Mouse (Mus musculus): ENCODE measurements around the gene Srsf3. TPM values are rescaled to one million over a fixed set of nuclear protein-coding genes. Genes with fewer than 3 reads are reported as not detected.
A peak's percentile ranks its signal among the peaks of the same experiment; 100 is the strongest.
"Not testable (repeated sequence)": the region's sequence is repeated elsewhere in the genome, so short reads cannot be mapped to it uniquely, and the experiment has no call there.

Gene Srsf3
- total RNA-seq, 4 experiments from 2014 or later = 117 to 141 (median 132) TPM

DNA sequence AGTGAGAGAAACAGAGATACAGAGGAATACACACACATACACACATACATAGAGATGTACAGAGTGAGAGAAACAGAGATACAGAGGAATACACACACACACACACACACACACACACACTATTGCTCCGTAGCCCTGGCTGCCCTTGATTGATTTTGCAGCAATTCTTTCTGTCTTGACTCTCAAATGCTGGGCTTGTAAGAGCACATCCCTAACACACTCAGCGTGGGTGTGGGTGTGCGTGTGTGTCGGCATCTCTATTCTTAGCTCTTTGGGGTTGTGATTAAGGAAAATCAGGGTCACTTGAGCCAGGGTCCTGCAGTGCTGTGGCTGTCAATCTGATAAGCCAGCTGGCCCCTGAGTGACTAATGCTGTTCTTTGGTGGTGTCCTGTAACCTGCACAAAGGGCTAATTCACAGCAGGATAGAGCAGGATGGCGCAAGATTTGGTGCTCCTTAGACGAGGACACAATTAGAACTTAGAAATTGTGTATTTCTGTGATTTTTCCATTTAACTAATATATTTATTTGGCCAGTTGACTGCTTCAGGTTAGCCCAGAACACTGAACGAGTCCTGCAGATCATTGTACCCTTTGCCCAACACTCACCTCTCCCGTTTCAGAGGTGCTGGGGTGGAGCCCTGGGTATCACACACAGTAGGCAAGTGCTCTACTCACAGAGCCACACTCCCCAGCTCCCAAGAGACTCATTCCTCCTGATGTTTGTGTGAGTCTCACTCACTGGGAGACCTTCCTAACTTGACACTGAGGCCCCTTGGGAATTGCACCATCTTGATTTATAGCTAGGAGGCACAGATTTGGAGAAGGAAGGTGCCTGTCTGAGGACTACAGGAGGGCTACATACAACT is 30.9 kb downstream of the Srsf3 start:
- no peak for DNase-seq (ENCODE audit: low spot score in 2 of 2)

DNA sequence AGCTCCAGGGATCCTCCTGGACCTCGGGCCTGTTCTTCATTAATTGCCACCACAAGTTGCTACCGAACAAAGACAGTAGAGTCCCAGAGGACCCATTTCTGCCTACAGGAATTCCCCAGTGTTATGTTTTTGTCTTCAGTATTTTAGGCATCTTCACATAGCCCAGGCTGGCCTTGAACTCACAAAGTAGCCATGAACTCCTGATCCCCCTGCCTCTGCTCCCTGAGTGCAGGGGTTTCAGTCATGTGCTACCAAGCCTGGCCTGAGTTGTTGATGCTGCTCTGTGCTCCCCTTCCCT is 31.5 kb downstream of the Srsf3 start:
- DNase-seq (ENCODE audit: low spot score in 2 of 2) = no peak

DNA sequence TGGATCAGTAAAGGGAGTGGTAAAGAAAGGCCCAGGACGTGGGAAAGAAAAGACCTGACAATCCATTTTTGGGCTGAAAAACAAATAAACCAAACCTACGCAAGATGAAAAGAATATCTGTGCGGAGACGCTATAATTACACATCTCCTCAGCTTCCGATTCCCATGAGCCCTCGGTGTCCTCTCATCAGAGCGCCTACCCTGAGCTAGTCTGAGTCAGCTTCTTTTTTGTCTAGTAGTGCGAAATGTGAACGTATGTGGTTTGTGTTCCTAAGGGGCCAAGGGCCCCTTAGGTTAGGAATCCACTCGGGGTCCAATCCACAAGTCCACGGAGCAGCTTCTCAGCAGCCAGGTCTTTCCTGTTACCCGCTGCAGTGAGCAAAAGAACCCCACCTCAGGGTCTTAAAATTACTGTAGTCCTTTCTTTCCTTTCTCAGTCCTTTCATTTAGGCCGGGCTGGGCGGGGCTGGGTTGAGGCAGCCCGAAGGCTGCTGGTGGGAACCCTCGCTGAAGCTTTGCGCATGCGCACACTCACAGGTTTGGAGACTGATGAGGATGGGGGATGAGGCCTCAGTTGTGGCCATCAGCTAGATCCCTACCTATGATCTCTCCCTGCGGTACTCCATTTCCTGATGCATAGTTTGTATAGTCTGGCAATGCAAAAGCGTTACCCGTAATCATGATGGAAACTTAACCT is 33.0 kb downstream of the Srsf3 start:
- no peak for DNase-seq (ENCODE audit: low spot score in 2 of 2)

DNA sequence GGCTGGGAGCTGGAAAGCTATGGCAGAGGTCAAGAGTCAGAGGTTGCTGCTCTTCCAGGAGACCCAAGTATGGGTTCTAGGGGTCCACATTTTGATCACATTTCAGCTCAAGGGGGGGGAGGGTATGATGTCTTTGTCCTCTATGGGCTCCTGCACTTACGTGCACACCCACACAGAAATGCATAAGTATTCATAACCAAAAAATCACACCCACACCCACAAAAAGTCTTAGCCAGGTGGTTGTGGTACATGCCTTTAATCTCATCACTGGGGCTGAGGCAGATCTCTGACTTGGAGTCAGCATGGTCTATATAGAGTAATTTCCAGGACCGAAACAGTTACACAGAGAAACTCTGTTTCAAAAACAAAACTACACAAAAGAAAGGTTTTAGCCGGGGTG is 33.5 kb downstream of the Srsf3 start:
- no peak for DNase-seq (ENCODE audit: low spot score in 2 of 2)

DNA sequence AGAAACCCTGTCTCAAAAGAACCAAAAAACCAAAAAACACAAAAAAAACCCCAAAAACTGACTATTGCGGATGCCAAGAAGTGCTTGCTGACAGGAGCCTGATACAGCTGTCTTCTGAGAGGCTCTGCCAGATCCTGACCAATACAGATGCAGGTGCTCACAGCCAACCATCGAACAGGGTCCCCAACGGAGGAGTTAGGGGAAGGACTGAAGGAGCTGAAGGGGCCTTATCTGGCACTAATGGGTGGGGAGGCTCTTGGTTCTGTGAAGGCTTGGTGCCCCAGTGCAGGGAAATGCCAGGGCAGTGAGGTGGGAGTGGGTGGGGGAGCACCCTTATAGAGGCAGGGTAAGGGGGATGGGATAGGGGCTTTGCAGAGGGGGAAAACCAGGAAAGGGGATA is 35.0 kb downstream of the Srsf3 start:
- not testable (repeated sequence) for DNase-seq (ENCODE audit: low spot score in 2 of 2)

DNA sequence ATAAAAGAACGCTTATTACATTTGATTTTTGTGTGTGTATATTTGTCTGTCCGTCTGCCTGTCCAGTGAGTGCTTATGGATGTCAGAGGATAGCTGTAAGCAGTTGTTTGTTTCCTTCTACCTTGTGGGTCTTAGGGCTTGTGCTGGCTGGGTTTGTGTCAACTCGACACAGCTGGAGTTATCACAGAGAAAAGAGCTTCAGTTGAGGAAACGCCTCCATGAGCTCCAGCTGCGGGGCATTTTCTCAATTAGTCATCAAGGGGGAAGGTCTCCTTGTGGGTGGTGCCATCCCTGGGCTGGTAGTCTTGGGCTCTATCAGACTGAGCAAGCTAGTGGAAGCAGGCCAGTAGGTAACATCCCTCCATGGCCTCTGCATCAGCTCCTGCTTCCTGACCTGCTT is 35.4 kb downstream of the Srsf3 start:
- no peak for DNase-seq (ENCODE audit: low spot score in 2 of 2)

DNA sequence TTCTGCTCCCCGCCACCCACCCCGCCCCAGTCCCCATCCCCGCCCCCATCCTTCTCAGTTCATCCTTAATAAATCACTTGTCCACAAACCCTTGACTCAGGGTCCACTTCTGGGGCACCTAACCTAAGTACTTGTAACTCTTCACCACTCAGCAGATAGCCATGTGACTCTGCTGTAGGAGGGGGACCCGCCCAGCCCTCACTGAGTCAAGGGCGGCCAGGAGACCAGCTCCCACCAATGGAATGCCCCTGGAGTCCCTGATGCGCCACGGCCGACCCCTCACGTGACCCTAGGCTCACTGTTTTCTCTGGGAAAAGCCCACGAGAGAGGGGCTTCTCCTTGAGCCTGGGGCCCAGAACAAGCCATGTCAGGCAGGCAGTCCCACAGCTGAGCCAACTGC is 36.6 kb downstream of the Srsf3 start:
- DNase-seq (ENCODE audit: low spot score in 2 of 2) = no peak

DNA sequence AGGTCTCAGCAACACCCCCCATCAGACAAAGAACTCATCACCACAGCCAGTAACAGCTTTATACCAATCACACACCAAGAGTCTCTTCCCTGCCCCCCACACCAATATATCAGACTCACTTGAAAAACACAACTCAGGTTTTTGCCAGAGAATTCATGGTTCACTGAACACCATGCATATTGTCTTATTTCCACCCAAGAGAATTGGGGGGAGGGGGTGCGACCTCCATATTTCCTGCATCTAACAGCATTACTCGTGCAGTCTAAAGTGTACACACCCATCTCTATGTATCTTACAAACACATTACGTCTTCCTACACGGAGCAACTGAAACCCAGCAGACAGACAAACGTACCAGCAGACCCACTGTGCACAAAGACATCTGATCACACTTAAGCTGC is 39.4 kb downstream of the Srsf3 start:
- no peak for DNase-seq (ENCODE audit: low spot score in 2 of 2)

DNA sequence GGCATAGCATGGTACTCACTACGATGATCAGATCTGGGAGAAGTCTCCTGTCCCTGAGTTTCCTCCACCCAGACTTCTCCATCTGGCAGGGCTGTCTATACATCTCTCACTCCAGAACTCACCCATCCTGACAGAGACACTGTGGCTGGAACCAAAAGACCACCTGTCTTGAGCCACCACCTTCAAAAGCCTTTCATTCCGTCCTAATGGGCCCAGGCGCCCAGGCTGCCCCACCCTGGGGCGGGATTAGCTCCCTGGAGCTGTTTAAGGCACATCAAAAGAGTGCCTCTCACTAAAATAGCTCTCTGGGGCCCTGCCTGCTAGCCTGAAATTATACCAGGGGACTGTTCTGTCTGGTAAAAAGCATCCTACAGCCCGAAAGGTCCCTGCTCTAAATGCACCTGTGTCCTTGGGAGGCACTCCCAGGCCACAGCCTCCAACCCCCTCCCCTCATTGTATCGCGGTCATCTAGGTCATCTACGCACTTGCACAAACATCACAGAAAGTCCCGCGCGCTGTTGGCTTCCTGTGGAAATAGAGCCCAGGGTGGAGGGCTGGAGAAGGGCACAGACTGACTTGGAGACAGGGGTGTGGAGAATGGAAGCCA is 40.4 kb downstream of the Srsf3 start:
- no peak for DNase-seq (ENCODE audit: low spot score in 2 of 2)

DNA sequence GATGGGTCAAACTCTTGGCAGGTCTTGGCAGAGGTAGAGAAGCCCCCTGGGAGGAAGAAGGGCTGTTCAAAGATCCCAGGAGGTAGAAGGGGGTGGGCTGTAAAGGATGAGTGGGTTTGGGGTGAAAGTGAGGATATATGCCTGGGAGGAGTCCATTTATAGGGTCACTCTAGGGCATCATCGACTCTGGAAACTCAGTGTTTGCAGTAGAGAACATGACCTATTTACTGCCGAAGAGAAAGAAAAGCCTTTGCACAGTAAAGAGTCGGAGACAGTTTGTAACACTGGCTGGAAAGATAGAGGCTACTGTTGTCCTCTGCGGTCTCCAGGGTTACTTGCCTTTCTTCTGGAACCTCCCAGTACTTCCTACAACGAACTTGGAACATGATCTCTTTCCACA is 40.9 kb downstream of the Srsf3 start:
- no peak for DNase-seq (ENCODE audit: low spot score in 2 of 2)

DNA sequence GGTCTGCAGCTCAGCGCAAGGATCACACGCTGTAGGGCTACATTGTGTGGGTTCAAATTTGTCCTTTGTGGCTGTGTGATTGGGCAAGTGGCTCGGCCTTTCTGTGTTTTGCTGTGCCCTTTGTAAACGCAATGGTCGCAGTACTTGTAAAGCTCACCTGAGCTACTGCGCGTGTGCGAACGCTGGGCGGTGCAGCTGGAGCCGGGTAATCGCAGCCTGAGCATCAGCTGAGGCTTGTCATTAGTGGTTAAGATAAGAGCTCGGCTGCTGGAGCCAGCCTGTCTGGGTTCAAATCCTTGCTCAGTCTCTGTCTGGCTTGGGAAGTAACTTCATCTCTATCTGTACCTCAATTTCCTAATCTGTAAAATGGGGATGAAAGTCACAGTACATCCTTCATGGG is 41.7 kb downstream of the Srsf3 start:
- DNase-seq (ENCODE audit: low spot score in 2 of 2) = no peak

DNA sequence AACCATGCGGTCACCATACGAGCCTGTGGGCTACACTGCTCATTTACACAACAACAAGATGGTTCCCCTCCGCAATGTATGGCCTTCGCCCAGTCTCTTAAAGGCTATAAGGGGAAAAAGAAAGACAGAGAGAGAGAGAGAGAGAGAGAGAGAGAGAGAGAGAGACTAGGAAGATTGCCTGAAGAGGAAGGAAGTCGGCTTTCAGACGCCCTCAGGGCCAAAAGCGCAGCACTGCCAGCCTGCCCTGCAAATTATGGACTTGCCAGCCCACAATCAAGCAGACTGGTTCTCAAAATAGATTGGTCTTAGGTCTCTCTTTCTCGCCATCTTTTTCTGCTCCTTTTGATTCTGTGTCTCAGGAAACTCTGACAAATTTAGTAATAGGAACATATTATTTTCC is 43.8 kb downstream of the Srsf3 start:
- no peak for DNase-seq (ENCODE audit: low spot score in 2 of 2)

DNA sequence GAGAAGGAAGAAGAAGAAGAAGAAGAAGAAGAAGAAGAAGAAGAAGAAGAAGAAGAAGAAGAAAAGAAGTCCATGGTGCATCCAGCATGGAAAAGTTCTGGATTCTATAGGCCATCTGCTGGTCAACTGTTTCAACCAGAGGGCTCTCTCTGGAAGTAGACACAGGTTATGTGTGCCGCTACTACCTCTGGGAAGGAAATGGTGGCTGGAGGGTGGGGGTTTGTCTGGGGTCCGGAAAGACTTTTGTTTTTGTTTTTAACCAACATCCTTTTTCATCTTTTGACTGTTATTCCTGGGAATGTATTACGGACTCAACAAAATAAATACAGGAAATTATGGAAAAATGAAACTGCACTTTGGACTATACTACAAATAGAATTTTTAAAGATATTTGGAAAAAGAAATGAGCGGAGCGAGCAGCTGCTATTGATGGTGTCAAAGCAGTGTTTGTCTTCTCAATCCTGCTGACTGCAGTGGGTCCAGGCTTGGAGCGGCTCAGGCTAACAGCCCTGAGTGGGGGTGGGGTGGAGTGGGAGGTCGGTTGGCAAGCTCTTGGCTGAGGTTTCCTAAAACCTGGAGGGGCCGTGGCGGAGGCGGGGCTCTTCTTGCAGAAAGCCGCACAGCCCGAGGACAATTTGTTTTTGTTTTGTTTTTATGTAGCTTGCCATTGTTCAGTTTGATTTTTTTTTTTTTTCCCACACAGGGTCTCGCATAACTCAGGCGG is 45.5 kb downstream of the Srsf3 start:
- peak; percentile 43 to 47 for DNase-seq (ENCODE audit: low spot score in 2 of 2)

DNA sequence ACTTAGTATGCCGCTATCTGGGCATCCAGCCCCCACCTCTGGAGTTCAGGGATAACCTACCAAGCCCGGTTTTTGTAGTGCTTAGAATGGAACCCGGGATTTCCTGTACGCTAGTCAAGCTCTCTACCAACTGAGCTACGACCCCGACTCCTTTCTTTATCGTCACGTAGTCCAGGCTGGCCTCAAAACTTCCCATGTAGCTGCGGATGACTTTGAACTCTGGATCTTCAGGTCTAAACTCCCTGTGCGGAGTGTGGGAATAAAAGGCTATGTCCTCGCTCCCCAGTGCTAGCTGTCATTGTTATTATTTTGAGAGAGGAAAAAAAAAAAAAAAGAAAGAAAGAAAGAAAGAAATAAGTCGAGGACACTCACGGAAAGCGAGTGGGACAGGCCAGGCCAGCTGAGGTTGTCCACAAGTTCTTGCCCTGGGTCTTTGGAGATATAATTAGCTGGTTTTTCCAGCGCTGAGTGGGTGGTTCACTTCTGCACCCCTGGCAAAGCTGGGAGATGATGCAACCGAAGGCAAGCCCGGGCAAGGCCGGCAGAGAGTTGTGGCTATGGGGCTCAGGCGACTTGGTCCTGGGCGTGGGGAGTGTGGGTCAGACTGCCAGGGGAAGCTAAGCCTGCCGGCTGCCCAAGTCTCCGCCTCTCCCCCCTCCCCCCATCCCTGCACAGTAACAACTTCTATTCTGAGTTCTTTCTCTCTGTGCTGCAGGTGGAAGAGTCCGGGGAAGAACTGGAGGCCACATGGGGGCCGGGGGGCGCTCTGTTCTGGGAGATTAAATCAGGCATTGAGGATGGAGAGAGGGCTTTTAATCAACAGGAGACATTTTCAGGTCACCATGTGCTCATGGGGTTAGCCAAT is 46.3 kb downstream of the Srsf3 start:
- DNase-seq (ENCODE audit: low spot score in 2 of 2) = no peak

DNA sequence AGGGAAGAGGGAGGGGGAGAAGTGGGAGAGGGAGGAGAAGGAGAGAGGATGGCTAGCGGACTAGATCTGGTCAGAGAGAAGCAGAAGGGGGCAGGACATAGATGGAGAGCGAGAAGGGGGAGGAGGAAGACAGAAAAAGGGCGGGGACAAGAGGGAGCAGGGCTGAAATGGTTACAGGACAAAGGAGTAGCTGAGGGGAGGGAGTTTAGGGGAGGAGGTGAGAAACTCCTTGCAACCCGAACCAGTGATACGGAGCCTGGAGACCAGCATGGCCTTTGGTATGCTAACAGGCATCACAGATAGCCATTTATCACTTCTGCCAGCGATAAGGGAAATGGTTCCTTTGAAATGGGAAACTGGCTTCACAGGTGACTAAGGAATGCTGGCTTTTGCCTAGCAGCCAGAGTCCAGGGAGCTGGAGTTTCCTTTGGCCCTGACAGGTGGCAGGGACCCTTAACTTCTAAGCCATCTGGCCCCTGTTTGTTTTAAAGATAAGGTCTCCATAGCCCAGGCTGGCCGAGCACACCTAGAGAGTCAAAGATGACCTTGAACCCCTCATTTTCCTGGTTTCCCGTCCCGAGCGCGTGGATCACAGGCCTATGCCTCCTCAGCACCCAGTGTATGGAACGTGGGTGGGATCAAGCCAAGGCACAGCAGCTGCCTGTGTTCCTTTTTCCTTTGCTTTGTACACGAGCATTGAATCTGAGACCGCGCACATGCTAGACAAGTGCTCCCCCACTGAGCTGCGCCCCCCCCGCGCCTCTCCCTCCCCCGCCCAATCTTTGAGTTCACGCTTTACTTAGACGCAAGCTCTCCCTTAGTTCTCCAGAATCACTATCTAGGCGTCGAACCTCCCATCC is 48.6 kb downstream of the Srsf3 start:
- DNase-seq (ENCODE audit: low spot score in 2 of 2) = no peak

DNA sequence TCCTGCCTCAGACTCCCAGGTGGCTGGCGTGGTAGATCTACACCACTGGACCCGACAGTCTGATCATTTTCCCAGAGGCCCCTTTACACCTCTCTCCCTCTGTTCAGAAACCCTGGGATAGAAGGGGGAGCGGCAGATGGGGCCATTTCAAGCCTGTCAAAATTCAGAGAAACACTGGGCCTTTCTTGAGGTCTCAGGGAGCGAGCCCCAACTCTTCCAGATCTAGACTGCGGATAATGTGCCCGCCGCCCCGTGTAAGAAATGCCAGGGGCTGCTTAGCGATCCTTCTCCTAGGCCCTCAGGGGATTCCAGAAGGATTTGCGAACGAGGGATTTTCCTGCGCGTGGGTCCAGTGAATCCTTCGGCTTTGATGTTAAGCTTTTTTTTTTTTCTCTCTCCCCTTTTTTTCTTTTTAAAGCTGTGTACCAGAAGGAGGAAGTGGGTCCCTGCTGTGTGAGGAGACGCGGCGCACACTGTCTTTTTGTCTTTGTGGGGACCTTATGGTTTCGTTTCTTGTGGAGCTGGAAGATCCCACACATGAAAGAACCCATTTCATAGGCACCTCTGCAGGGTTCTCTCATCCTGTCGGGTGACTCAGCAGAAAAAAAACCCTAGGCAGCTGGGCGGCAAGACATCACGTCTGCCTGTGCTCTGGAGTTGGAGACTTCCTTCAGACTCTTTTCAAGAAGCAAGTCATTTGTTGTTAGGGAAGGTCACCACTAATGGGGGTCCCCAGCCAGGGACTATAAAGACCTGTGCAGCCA is 49.4 kb downstream of the Srsf3 start:
- DNase-seq (ENCODE audit: low spot score in 2 of 2) = peak in 1 of 2 experiments; percentile 31

DNA sequence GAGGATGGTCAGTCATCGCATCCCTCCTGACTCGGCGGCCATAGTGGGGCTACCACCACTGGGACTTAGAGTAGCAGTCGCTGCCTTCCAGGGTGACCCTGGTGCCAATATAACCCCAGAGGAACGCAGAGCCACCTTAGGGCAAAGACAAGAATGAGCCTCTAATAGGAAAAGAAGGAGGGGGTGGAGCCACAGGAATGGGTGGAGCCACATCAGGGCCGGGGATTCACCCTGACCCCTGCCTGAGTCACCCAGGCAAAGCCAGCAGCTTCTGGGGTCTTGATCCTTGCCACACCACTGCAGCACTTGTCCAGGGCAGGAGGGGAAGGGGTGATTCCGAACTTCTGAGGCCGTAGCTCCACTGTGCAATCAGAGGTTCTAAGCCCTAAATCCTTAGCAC is 51.2 kb downstream of the Srsf3 start:
- no peak for DNase-seq (ENCODE audit: low spot score in 2 of 2)

DNA sequence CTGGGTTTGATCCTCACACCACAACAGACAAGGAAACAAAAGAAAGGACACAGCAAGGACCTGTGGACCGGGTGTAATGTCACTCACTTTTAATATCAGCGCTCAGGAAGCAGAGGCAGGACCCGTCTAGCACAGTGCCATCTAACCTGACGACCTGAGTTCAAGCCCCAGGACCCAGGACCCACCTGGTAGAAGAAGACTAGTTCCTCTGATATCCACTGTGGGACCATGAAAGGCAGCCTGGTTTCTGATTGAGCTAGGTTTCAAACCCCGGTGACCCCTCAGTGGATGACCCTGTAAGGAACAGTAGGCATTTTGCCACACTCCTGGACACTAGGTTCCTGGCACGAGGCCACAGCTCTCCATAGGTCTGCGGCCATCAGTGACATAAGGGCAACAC is 52.2 kb downstream of the Srsf3 start:
- DNase-seq (ENCODE audit: low spot score in 2 of 2) = no peak

DNA sequence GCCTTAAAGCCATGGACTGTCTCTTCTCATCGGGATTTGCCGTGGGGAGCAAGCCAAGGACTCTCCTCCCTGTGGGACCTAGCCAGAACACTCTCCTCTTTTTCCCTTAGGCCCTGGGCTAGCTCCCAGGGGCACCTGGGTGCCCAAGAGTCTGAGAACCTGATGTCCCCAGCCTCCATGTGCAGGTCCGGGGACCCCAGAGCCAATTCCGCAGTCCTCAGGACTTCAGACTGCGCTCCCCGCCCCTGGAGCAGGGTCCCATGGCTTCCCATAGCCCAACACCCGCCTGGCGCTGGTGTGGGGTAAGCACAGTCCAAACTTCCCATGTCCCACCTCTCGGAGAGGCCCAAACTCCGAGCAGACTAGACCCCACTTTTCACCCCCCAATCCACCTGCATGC is 52.8 kb downstream of the Srsf3 start:
- peak in 1 of 2 experiments; percentile 1 for DNase-seq (ENCODE audit: low spot score in 2 of 2)
